Mouse (Mus musculus): Measurements from ENCODE around the gene Wdr46.
"Not testable (repeated sequence)": the region's sequence is repeated elsewhere in the genome, so short reads cannot be mapped to it uniquely, and the experiment has no call there.

GRCm38 (mm10) chr17:33903911-33904651 lies 36.4 kb upstream of the Wdr46 start:
- not testable (repeated sequence) for TF ChIP-seq CTCF (IDR thresholded peaks at IDR 0.05; ENCODE audit: control insufficient read depth, insufficient read depth, insufficient read length); USF1 (IDR thresholded peaks at IDR 0.05; ENCODE audit: low read depth); CEBPB (IDR thresholded peaks at IDR 0.05; ENCODE audit: low read depth)
